Comparison of ENCODE assay signal across 9 mouse cellular contexts in genomic region chr11:59537218-59538130, GRCm38 (mm10). TPM values are rescaled to one million over a fixed set of nuclear protein-coding genes. Genes with fewer than 3 reads are reported as not detected.
A peak's percentile ranks its signal among the peaks of the same experiment; 100 is the strongest.
DNase-seq lines count a peak whose midpoint lies in the region; ATAC-seq and TF ChIP-seq lines count a peak whose summit lies in the region.
"Had no signal": no experiment of that assay in that cellular context is flagged by ENCODE, and none has a peak within 500 bp of the region (broad histone marks: within the 10 kb centered on the region; RNA-seq: fewer than 3 reads in every experiment).

No protein-coding gene starts in this region.

- peak; percentile 23 for DNase-seq in hindbrain, embryonic 11.5 days (ENCODE audit: low spot score)
- no peak for DNase-seq in hindbrain, embryonic 14.5 days (ENCODE audit: low spot score)
- DNase-seq in ES-CJ7 (ENCODE audit: low read depth, low spot score): peak; percentile 75
- peak; percentile 19 to 42 for DNase-seq in lung, adult 18-20 months
- peak; percentile 42 for DNase-seq in testis, postnatal 14 days (ENCODE audit: low spot score)
- DNase-seq in layer of hippocampus, adult 8-10 months (ENCODE audit: low spot score in 2 of 2): no peak
- no peak for DNase-seq in urinary bladder, adult 2 months (ENCODE audit: low spot score)

- H3K9me3 ChIP-seq in hindbrain, embryonic 11.5 days (ENCODE audit: control insufficient read depth, low read length): no peaks in the 10 kb centered on the region
- H3K9me3 ChIP-seq in hindbrain, embryonic 14.5 days (ENCODE audit: control insufficient read depth, low read length): no peaks in the 10 kb centered on the region
- H3K9me3 ChIP-seq: midbrain, embryonic 12.5 days had no signal

- H3K27me3 ChIP-seq in hindbrain, embryonic 11.5 days (ENCODE audit: control insufficient read depth, insufficient read depth, low read length): no peaks in the 10 kb centered on the region
- H3K27me3 ChIP-seq in hindbrain, embryonic 14.5 days (ENCODE audit: control insufficient read depth, insufficient read depth, low read length): no peaks in the 10 kb centered on the region
- H3K27me3 ChIP-seq: midbrain, embryonic 12.5 days had no signal

- no peak overlapping the region for H3K27ac ChIP-seq in hindbrain, embryonic 11.5 days (ENCODE audit: low read depth, low read length)
- H3K27ac ChIP-seq in hindbrain, embryonic 14.5 days: no peak overlapping the region
- H3K27ac ChIP-seq in bone marrow, adult 2 months (ENCODE audit: control insufficient read depth, insufficient read depth, low read depth, low read length, poor library complexity): no peak overlapping the region
- H3K27ac ChIP-seq: midbrain, embryonic 12.5 days had no signal

- TF ChIP-seq CTCF in bone marrow, adult 2 months (IDR thresholded peaks at IDR 0.05; ENCODE audit: control insufficient read depth, insufficient read depth, low read length): peak; percentile 70

- TF ChIP-seq POLR2A in bone marrow, adult 2 months (IDR thresholded peaks at IDR 0.05; ENCODE audit: borderline replicate concordance, control insufficient read depth, low read depth, low read length): no peak

- no peaks in the 10 kb centered on the region for H3K4me1 ChIP-seq in hindbrain, embryonic 11.5 days (replicated peaks; ENCODE audit: control insufficient read depth, insufficient read depth, low read length)
- H3K4me1 ChIP-seq in hindbrain, embryonic 14.5 days (replicated peaks; ENCODE audit: control insufficient read depth, insufficient read depth, low read length): no peaks in the 10 kb centered on the region
- H3K4me1 ChIP-seq in bone marrow, adult 2 months (ENCODE audit: control insufficient read depth, insufficient read depth, low read length): peaks cover 3% of the 10 kb centered on the region; the same call in 1 of the 2 replicates
- H3K4me1 ChIP-seq: midbrain, embryonic 12.5 days had no signal

- ATAC-seq in hindbrain, embryonic 11.5 days (ENCODE audit: low FRiP score): no peak
- ATAC-seq in hindbrain, embryonic 14.5 days (ENCODE audit: low FRiP score): no peak

- WGBS in hindbrain, embryonic 11.5 days: 75% methylated on average over 16 of the region's 16 CpGs
- WGBS in hindbrain, embryonic 14.5 days: 71% methylated on average over 16 of the region's 16 CpGs
- 73% methylated on average over 16 of the region's 16 CpGs for WGBS in bone marrow, adult 2 months

- no peak overlapping the region for H3K4me2 ChIP-seq in hindbrain, embryonic 11.5 days (replicated peaks; ENCODE audit: low read depth, low read length)
- no peak overlapping the region for H3K4me2 ChIP-seq in hindbrain, embryonic 14.5 days (replicated peaks)
- H3K4me2 ChIP-seq: midbrain, embryonic 12.5 days had no signal

- H3K36me3 ChIP-seq in hindbrain, embryonic 11.5 days (ENCODE audit: control insufficient read depth, insufficient read depth, low read length): no peaks in the 10 kb centered on the region
- H3K36me3 ChIP-seq in hindbrain, embryonic 14.5 days (replicated peaks; ENCODE audit: control insufficient read depth, insufficient read depth): no peaks in the 10 kb centered on the region
- H3K36me3 ChIP-seq: midbrain, embryonic 12.5 days had no signal

- no peak overlapping the region for H3K4me3 ChIP-seq in hindbrain, embryonic 11.5 days (ENCODE audit: low read depth, low read length)
- H3K4me3 ChIP-seq in hindbrain, embryonic 14.5 days (replicated peaks; ENCODE audit: low read length): no peak overlapping the region
- H3K4me3 ChIP-seq in bone marrow, adult 2 months (replicated peaks; ENCODE audit: control insufficient read depth, low read depth, low read length): no peak overlapping the region
- H3K4me3 ChIP-seq: midbrain, embryonic 12.5 days had no signal

- no peak overlapping the region for H3K9ac ChIP-seq in hindbrain, embryonic 11.5 days (ENCODE audit: low read depth, low read length)
- H3K9ac ChIP-seq in hindbrain, embryonic 14.5 days: no peak overlapping the region
- H3K9ac ChIP-seq: midbrain, embryonic 12.5 days had no signal

RNA-seq across cellular contexts. Expression of gene Nlrp3, which starts 3.9 kb away (rescaled TPM):
- polyA plus RNA-seq in hindbrain, embryonic 11.5 days (2014; fragmentation: Nextera tagmentation; extraction: Ambion mirVana): 0.08 and 0.26 TPM in 2 replicates
- 0.10 and 0.11 TPM in 2 replicates for polyA plus RNA-seq in hindbrain, embryonic 14.5 days (2014; fragmentation: Nextera tagmentation; extraction: Ambion mirVana)
- polyA plus RNA-seq in bone marrow, adult 2 months (2011; ENCODE audit: insufficient read depth, insufficient read length, low replicate concordance, missing spikeins): 4.1 and 4.2 TPM in 2 replicates
- total RNA-seq in layer of hippocampus, adult 8-10 months (2022): 1 to 10 TPM in 3 of 4 experiments, under 1 TPM in 1; 0.98 to 5.6 (median 2.3) TPM
- 0.70 and 0.75 TPM in 2 replicates for polyA plus RNA-seq in urinary bladder, adult 2 months (2012; rRNA removed)

RNA-seq across cellular contexts. Expression of gene Zkscan17, which starts 10.9 kb away (rescaled TPM):
- 17.1 and 17.9 TPM in 2 replicates for polyA plus RNA-seq in hindbrain, embryonic 11.5 days (2014; fragmentation: Nextera tagmentation; extraction: Ambion mirVana)
- polyA plus RNA-seq in hindbrain, embryonic 14.5 days (2014; fragmentation: Nextera tagmentation; extraction: Ambion mirVana): 12.3 and 13.7 TPM in 2 replicates
- 4.2 and 7.9 TPM in 2 replicates for polyA plus RNA-seq in bone marrow, adult 2 months (2011; ENCODE audit: insufficient read depth, insufficient read length, low replicate concordance, missing spikeins)
- 1 to 10 TPM; 6.4 to 10.0 (median 8.3) TPM for total RNA-seq in layer of hippocampus, adult 8-10 months (2022)
- polyA plus RNA-seq in urinary bladder, adult 2 months (2012; rRNA removed): 8.3 and 13.8 TPM in 2 replicates

RNA-seq across cellular contexts. Expression of gene Olfr222, which starts 38.6 kb away (rescaled TPM):
- polyA plus RNA-seq in hindbrain, embryonic 11.5 days (2014; fragmentation: Nextera tagmentation; extraction: Ambion mirVana): not detected in 2 replicates
- not detected in 2 replicates for polyA plus RNA-seq in hindbrain, embryonic 14.5 days (2014; fragmentation: Nextera tagmentation; extraction: Ambion mirVana)
- polyA plus RNA-seq in bone marrow, adult 2 months (2011; ENCODE audit: insufficient read depth, insufficient read length, low replicate concordance, missing spikeins): not detected in 2 replicates
- total RNA-seq in layer of hippocampus, adult 8-10 months (2022): not detected
- not detected in 2 replicates for polyA plus RNA-seq in urinary bladder, adult 2 months (2012; rRNA removed)
- polyA plus RNA-seq: midbrain, embryonic 12.5 days had no signal

RNA-seq across cellular contexts. Expression of gene Olfr223, which starts 55.6 kb away (rescaled TPM):
- not detected in 2 replicates for polyA plus RNA-seq in hindbrain, embryonic 11.5 days (2014; fragmentation: Nextera tagmentation; extraction: Ambion mirVana)
- polyA plus RNA-seq in hindbrain, embryonic 14.5 days (2014; fragmentation: Nextera tagmentation; extraction: Ambion mirVana): not detected in 2 replicates
- polyA plus RNA-seq in bone marrow, adult 2 months (2011; ENCODE audit: insufficient read depth, insufficient read length, low replicate concordance, missing spikeins): not detected in 2 replicates
- total RNA-seq in layer of hippocampus, adult 8-10 months (2022): not detected
- polyA plus RNA-seq in urinary bladder, adult 2 months (2012; rRNA removed): not detected in 2 replicates
- polyA plus RNA-seq: midbrain, embryonic 12.5 days had no signal

Comparison
In these comparisons a context has a peak if more than half of its experiments do, and no peak if none do; other contexts are left out.
1. DNase-seq: peak in hindbrain, embryonic 11.5 days (single experiment), ES-CJ7 (single experiment), lung, adult 18-20 months (2 of 2) and testis, postnatal 14 days (single experiment); none in hindbrain, embryonic 14.5 days (single experiment), layer of hippocampus, adult 8-10 months (0 of 2) and urinary bladder, adult 2 months (single experiment).